17 mouse cellular contexts compared by ENCODE assay signal in the genomic region with DNA sequence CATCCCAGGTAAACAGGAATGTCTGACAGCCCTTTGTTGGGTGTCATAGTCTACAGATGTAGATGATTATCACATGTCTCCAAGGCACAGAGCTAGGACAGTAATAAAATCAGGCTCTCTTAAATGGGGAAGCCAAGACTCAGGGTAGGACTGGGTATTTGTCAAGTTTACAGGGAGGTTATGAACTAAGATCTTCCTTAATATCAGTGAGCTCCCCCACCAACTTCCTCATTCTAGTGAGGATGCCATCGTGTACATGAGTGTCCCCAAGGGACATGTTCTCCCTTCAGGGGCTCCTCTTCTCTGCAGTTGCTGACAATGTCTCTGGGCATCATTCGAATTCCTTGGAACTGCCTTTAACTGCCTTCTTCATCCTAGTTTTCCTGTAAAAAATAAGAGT.
"Had no signal": no experiment of that assay in that cellular context is flagged by ENCODE, and none has a peak within 500 bp of the region (broad histone marks: within the 10 kb centered on the region; RNA-seq: fewer than 3 reads in every experiment).

No protein-coding gene starts in this region.

- DNase-seq: heart, adult 11 months; liver, embryonic 13.5 days had no signal

- H3K4me2 ChIP-seq: heart, embryonic 11.5 days; heart, embryonic 13.5 days; heart, embryonic 15.5 days; hindbrain, embryonic 13.5 days; hindbrain, embryonic 15.5 days; intestine, embryonic 15.5 days; limb, embryonic 12.5 days; liver, embryonic 11.5 days; liver, embryonic 13.5 days had no signal

- ATAC-seq: inflammation-experienced regulatory T-cells, adult 6 months; intestine, embryonic 15.5 days; intestine, postnatal 0 days had no signal

- H3K27ac ChIP-seq: gastrocnemius, adult 2 months; heart, adult 2 months; heart, embryonic 13.5 days; heart, embryonic 15.5 days; hindbrain, embryonic 13.5 days; hindbrain, embryonic 15.5 days; intestine, embryonic 15.5 days; layer of hippocampus, adult 2 months; left cerebral cortex, adult 2 months; limb, embryonic 10.5 days; limb, embryonic 12.5 days; liver, embryonic 13.5 days had no signal

- H3K36me3 ChIP-seq: heart, embryonic 13.5 days; heart, embryonic 15.5 days; hindbrain, embryonic 13.5 days; hindbrain, embryonic 15.5 days; intestine, embryonic 15.5 days; limb, embryonic 10.5 days; limb, embryonic 12.5 days; liver, embryonic 13.5 days had no signal

- H3K4me3 ChIP-seq: gastrocnemius, adult 2 months; heart, adult 2 months; heart, embryonic 13.5 days; heart, embryonic 15.5 days; hindbrain, embryonic 13.5 days; hindbrain, embryonic 15.5 days; intestine, embryonic 15.5 days; layer of hippocampus, adult 2 months; left cerebral cortex, adult 2 months; limb, embryonic 10.5 days; limb, embryonic 12.5 days; liver, embryonic 13.5 days had no signal

- H3K27me3 ChIP-seq: heart, embryonic 15.5 days; liver, embryonic 13.5 days had no signal

- H3K9ac ChIP-seq: heart, embryonic 13.5 days; heart, embryonic 15.5 days; hindbrain, embryonic 13.5 days; hindbrain, embryonic 15.5 days; intestine, embryonic 15.5 days; limb, embryonic 12.5 days; liver, embryonic 13.5 days had no signal

- H3K4me1 ChIP-seq: heart, embryonic 13.5 days; heart, embryonic 15.5 days; intestine, embryonic 15.5 days had no signal

- H3K9me3 ChIP-seq: heart, embryonic 13.5 days; heart, embryonic 15.5 days; hindbrain, embryonic 13.5 days; hindbrain, embryonic 15.5 days; intestine, embryonic 15.5 days; limb, embryonic 10.5 days; limb, embryonic 12.5 days; liver, embryonic 13.5 days had no signal
